Mouse (Mus musculus) cerebellum, postnatal 4 days (tissue): ENCODE results near the gene Sds.

Source experiments
- DNase-seq, 2 experiments: peaks; one replicate each; pipeline ENCODE4 v3.0.0; 2022; ENCODE audit warnings: low spot score in 2 of 2, mixed read lengths in 1 of 2

The Sds gene

DNA sequence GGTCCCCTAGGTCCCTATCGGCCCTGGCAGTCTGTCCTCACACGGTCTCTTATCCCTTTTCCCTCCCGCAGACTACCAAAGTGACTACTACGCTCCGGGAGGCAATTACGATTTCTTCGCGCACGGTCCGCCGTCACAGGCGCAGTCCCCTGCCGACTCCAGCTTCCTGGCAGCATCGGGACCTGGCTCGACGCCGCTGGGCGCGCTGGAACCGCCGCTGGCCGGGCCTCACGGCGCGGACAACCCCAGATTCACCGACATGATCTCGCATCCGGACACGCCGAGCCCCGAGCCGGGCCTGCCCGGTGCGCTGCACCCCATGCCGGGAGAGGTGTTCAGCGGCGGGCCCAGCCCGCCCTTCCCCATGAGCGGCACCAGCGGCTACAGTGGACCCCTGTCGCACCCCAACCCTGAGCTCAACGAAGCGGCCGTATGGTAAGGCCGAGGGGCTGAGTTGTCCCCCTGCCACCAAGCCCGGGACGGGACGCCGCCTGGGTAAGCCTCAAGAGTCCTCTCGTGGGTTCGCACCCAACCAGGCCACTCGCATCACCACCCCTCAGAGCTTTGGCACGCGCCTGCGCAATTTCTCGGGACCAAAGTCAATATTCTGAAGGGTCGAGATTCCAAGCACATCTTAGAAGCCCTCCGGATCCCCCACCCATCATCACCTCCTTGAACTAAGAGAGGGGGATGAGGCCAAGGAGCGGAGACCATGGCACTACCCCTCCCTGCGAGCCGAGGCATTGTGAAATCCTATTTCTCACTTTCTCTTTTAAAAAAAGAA is 36.2 kb upstream of the Sds start:
- peak in 1 of 2 experiments; percentile 26 for DNase-seq

DNA sequence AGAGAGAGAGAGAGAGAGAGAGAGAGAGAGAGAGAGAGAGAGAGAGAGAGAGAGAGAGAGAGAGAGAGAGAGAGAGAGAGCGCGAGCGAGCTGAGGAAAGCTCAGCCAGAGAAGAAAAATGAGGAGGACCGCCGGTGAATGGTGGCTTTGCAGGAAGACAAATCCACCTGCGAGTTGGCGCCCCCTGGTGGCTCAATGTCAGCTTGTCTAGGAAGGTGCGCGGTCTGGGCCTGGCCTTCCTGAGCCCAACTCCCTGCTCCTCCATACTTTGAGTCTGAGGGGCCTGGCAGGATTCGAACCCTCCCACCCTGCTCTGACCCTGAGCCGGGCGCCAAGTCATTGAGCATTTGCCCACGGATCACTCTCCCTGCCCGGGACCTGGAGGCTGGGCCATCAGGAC is 35.6 kb upstream of the Sds start:
- peak; percentile 93 to 98 for DNase-seq

DNA sequence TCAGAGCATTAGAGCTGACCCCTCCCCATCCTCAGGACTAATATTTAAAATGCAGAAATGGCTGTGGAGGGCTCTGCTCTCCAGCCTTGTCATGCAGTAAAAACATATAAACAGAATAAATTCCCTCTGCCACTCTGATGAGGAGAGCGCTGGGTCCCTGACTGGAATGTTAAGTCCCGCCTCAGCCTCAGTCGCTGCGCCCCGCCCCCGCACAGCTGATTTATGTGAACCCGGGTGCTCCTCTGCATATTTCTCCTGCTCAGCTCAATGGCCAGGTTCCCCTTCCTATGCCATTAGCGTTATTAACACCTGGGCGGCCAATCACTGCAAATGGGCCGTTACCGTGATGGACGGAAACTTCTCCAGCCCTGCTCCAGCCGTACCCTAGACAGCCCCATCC is 29.0 kb upstream of the Sds start:
- no peak for DNase-seq

DNA sequence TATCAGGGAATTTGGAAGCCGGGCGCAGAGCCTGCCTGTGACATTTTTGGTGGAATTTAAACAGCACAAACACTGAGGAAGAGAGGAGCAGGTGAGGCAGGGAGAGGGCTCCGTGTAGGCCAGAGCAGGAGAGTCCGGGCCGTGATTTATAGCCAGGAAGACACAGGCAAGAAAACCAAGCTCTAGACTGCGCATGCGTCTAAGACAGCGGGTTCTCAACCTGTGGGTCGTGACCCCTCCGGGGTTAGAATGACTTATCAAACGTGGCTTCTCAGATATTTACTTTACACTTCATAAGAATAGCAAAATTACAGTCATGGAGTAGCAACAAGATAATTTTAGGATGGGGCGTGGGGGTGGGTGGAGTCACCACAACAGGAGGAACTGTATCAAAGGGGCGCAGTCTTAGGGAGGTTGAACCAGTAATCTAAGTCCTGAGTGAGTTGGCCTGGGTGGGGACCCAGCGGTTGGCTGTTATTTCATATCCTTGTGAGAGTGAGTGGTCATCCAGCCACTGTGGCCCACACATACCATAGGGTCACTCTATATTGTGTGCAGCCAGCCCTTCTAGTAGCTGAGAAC is 21.5 kb upstream of the Sds start:
- DNase-seq = no peak

DNA sequence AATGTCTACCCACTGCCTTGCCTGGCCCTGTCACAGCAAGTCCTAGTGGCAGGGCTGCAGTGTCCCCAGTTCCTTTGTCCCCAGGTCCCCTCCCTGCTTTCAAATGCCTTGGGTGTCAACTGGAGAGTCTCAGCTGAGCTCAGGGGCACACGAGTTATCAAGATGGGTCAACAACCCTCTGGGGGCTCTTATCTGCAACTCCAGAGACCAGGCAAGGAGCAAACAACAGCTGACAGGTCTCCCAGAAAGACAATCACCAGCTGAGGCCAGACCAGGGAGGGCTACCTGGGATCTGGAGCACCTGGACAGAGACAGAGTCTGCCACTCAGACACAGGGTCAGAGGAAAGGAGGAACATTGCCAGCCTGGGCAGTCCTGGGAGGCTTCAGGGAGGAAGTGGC is 20.1 kb upstream of the Sds start:
- DNase-seq = no peak

DNA sequence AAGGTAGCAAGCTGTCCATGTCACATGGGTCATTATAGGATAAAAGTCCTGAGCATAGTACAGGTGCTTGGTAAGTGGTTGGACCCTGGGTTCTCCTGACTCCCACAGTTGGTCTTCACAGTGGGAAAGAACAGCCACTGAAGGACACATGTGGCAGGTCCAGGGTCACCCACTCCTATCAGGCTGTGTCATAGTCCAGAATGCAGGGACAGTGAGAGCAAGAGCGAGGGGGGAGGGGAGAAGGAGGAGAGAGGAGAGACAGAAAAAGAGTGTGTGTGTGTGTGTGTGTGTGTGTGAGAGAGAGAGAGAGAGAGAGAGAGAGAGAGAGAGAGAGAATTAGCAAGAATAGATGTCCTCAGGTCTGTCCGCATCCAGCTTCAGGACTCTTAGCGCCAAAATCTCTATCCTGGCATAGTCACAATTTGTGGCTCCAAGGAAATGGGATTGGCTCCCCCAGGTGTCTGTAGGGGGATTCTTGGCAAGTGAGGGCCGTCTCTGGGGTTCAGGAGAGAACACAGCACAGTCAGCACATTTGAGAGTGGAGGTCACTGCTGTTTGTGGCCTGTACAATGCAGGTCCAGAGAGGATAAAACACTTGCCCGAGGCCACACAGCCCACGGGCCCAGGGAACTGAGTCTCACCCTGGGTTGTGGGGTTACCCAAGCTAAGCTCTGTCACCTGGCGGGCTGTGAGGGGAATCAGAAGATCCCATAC is 19.3 kb upstream of the Sds start:
- no peak for DNase-seq

DNA sequence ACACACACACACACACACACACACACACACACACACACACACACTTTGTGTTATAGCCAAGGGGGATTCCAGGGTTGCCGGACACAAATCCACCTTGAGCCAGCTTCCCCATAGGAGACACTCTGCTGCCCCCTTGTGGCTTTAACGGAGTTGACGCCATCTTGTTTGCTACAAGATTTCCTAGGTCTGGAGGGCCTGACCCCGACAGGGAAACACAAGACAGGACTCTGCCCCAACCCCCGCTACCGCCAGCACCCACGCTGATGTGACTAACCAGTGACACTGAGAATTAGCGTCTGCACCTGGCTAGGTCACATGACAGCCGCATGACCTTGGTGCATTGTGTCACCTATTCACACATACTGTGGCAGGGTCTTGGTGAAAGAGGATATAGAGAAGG is 18.7 kb upstream of the Sds start:
- DNase-seq = peak; percentile 66 to 86

DNA sequence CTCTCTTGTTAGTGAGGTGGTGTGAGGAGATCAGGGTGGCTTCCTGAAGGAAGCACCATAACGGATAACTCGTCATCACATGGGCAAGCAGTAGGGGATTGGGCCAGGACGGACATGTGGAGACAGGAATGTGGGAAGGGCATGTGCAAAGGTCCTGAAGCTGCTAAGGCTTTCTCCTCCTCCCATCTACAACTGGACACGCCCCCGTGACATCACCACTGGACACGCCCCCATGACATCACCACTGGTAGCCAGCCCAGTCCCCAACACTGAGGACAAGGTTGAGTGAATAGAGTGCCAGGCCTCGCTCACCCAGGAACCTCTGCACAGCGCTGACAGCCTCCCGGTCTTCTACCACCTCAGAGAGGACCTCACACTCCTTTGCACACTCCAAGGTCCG is 17.2 kb upstream of the Sds start:
- DNase-seq = no peak

DNA sequence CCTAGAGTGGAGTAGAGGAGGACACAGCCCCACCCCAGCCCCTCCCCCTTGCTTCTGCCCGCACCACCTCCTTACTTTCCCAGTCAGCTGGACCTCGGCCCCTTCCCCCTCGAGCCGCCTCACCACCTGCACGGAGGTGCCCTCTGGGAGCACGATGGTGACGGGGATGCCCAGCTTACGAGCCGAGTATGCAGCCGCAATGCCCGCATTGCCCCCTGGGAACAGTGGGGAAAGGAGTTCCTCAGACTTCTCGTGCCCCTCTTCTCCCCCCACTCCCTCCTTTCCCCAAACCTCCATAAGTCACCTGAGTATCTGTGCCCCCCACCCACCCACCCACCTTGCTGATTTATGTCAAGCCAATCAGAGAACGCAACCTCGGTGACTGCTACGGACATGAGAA is 14.4 kb upstream of the Sds start:
- DNase-seq = no peak

DNA sequence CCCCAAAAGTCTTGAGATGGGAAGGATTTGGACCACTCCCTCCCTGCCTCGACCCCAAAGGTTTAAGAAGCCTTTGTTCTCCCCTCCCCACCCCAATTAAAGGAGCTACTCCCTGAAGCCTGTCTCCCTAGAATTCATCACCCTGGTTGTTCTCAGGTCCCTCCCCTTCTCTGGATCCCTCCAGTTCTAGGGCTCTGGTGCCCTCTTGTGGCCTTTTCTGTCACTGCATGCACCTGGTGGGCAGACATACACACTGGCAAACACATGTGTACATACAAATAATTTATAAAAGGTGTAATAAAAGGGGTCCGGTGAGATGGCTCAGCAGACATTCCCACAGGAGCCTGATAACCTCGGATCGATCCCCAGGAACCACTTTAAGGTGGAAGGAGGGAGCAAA is 12.0 kb upstream of the Sds start:
- DNase-seq = peak in 1 of 2 experiments; percentile 59

DNA sequence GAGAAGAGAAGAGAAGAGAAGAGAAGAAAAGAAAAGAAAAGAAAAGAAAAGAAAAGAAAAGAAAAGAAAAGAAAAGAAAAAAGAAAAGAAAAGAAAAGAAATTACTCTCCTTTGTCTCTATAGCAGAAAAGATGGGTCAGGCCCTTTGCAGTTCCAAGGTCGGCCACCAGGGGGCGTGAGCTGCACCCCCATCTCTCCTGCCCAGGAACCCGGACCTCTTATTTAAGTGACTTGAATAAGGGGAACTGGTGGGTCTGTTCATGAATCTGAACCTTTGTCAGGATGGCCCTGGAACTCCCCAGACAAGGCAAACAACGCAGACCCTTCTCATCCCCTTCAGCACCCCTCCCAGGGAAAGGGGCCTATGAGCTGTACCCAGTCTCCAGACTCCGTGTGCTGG is 11.3 kb upstream of the Sds start:
- peak in 1 of 2 experiments; percentile 62 for DNase-seq

DNA sequence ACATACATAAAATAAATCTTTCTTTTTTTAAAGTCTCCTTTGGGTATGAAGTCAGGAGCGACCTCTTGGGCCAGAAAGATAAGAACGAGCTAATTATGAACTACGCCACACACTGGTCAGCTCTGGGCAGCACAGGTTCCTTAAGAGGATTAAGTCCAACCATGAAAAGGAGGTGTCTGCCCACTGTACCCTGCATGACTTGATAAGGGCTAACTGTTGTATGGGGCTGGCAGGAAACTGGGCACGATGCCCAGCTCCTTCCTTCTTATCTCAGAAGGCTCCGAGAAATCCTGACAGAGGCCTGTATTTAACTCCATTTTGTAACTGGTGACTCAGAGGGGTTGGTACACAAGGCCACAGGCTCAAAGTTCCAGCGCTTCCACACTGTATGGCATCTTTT is 10.5 kb upstream of the Sds start:
- no peak for DNase-seq

DNA sequence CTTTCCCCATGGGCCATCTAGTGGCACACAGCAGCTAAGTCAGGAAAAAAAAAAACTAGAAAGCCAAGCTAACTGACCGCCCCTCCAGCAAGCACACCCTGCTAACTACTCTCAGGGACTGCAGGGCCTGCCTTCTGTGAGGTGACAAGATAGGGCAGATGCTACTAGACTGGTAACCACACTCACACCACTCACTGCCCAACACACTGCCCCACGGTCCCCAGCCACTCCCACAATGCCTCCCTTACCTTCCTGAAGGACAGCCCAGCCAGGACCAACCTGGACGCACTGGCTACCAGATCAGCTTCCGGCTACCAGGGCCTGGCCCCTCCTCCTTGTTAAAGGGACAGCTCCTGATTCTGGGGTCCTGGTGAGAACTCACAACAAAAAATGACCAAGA is 9.3 kb upstream of the Sds start:
- DNase-seq = no peak

DNA sequence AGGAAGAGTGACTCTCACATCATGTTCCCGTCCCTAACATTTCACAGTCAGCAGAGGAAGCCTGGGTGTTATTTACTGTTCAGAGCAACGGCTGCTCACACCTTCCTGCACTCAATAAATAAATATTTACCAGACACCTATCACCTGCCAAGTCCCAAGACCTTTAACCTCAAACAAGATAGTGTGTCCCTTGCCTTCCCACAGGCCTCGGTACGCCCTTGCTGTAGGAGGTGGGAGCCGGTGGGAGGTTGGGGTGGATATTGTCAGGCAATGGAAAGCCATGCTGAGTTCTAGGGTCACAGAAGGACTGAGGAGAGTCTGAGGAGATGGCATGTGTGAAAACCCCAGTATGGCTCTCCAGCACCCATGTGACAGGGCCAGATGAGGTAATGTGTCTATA is 8.0 kb upstream of the Sds start:
- DNase-seq = no peak

DNA sequence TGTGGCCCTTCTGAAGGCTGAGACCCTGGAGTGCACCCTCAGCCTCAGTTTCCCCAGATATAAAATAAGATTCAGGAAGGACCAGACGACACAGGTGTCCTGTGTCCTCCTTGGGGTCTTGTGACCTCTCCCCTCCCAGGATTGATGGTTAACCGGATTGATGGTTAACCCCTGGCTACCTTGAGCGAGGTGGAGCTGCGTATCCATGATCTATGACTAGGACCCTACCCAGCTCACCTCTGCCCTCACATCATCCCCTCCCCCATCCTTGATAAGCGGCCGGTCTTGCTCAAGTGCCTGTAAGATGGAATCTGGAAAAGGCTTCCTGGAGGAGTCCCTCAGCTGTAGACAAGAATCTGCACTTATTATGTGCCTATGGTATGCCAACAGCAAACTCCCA is 7.5 kb upstream of the Sds start:
- no peak for DNase-seq

DNA sequence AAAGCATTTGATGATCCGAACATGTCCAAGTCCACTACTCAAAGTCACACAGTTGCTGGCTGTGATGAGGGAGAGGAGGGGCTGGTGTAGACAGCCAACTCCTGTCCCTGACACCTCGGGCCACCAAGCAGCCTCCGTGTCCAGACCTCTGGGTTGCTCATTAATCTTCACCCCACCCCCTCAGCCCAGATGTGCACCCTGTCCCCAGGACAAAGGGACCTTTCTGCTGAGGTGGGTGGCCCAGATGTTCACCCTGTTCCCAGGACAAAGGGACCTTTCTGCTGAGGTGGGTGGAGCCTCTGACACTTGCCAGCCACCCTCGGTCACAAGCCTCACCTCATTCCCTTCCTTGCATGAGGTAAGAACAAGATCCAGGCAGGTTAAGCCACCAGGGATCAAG is 4.8 kb upstream of the Sds start:
- DNase-seq = no peak

DNA sequence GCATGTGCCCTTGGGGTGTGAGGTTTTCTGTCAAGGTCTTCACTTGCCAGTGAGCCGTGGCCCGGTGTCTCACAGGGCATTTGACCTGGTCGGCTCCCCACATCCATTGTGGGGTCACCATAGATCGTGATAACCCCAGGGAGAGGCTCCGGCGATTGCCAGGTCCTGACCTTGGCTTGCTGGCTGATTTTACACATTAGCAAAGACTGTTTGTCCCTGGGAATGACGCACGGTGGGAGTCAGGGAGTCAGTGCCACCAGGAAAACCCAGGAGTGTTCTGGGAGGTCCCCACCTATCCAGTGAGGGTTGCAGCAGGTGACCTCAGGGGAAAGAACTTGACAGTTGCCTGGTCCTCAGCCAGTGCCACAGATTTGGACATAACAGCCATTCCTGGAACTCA is 3.6 kb upstream of the Sds start, which contains the start of gene Sdsl:
TSS of gene Sdsl (minus strand) at position 41 of the 400 bp plus-strand sequence.
- no peak for DNase-seq

DNA sequence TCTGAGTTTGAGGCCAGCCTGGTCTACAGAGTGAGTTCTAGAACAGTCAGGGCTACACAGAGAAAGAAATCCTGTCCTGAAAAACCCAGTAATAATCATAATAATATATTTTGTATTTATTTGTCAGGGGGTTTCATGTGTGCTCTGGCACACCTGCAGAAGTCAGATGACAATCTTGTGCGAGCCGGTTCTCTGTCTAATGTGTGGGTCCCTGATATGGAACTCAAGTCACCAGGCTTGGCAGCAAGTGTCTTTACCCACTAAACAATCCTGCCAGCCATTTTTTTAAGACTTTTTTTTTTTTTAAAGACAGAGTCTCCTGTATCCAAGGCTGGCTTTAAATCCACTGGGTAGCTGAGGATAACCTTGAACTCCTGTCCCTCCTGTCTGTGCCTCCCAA is 3.0 kb upstream of the Sds start:
- DNase-seq = no peak

DNA sequence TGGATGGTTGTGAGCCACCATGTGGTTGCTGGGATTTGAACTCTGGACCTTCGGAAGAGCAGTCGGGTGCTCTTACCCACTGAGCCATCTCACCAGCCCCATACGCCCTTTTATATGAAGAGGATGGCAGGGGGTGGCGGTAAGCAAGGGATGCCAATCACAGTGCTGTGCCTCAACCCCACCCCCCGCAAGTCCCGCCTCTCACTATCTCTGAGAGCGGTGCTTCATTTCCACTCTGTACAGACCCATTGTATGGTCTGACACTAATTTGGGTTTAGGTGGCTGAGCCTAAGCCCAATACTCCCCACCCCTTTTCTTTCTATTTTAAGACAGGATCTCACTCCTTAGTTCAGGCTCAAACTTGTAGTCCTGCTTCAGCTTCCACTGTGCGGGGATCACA is 465 bp upstream of the Sds start:
- DNase-seq = no peak

DNA sequence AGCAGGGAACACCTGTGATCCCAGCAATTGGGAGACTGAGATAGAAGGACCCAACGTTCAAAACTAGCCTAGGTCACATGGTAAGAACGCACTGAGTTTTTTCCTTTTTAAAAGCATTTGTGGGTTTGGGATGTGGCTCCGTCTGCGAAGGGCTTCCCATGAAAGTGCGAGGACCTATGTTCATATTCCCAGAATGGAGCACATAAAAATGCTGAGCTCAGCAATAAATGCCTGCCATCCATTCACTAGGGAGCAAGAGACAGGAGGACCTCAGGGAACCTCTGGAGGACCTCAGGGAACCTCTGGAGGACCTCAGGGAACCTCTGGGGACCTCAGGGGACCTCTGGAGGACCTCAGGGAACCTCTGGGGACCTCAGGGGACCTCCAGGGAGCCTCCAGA is 1.7 kb downstream of the Sds start:
- DNase-seq = no peak

DNA sequence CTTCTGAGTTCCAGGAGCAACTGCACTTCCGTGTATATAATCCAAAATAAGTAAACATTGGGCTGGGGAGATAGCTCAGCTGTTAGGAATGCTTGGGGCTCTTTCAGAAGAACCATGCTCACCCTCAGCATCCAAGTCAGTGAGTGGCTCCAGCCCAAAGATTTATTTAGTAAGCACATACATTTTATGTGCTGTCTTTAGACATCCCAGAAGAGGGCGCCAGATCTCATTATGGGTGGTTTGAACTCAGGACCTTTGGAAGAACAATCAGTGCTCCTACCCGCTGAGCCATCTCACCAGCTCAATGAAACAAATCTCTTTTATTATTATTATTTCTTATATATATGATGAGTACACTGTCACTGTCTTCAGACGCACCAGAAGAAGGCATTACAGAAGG is 3.2 kb downstream of the Sds start:
- no peak for DNase-seq

DNA sequence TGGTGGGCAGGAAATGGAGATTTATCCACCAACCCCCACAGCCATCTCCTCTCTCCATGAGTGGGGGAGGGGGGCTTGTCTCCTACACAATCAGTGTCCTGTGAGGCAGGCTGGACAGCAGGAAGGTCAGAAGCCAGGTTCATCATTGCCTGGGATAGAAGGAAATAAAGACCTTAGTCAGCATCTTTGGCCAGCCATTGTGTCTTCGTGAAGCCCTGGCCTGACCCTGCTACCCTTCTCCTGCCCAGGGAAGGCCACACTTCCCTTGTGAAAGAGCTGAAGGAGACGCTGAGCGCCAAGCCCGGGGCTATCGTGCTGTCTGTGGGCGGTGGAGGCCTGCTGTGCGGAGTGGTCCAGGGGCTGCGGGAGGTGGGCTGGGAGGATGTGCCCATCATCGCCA is 4.9 kb downstream of the Sds start:
- DNase-seq = no peak

DNA sequence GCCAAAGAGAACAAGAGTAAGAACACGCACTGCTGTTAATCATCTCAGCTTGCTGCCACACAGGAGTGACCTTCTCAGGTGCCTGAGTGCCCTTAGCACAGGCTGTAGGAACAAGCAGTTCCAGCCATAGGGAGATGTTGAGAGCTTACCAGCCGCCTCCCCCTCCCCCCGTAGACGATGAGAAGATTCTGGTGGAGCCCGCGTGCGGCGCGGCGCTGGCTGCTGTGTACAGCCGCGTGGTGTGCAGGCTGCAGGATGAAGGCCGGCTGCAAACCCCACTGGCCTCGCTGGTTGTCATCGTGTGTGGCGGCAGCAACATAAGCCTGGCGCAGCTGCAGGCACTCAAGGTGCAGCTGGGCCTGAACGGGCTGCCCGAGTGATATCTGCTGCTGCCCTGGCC is 7.1 kb downstream of the Sds start:
- DNase-seq = no peak
